Mouse (Mus musculus) heart, postnatal 36 days (tissue): Measurements from ENCODE around the gene Ifnk. TPM values are rescaled to one million over a fixed set of nuclear protein-coding genes. Genes with fewer than 3 reads are reported as not detected.

Experiments
- DNase-seq, 2 experiments: peaks; one replicate each; pipeline ENCODE4 v3.0.0; 2021 to 2022
- intact Hi-C: fragments of 180-260 bp; cut with DNase I; formaldehyde crosslinking; loops from one replicate; pipeline ENCODE4 v1.15.1; 2025
- total RNA-seq, 2 experiments: library from RNA; stranded (reverse); gene quantifications; 2 replicates each; pipeline ENCODE4 v1.2.3; 2021

Ifnk gene
- total RNA-seq, 2 experiments from 2014 or later = not detected

- no peak for DNase-seq
- intact Hi-C loops = no loop called here
Measured at GRCm38 (mm10) chr4:35177926-35178645, 26.2 kb downstream of the Ifnk start.

DNA sequence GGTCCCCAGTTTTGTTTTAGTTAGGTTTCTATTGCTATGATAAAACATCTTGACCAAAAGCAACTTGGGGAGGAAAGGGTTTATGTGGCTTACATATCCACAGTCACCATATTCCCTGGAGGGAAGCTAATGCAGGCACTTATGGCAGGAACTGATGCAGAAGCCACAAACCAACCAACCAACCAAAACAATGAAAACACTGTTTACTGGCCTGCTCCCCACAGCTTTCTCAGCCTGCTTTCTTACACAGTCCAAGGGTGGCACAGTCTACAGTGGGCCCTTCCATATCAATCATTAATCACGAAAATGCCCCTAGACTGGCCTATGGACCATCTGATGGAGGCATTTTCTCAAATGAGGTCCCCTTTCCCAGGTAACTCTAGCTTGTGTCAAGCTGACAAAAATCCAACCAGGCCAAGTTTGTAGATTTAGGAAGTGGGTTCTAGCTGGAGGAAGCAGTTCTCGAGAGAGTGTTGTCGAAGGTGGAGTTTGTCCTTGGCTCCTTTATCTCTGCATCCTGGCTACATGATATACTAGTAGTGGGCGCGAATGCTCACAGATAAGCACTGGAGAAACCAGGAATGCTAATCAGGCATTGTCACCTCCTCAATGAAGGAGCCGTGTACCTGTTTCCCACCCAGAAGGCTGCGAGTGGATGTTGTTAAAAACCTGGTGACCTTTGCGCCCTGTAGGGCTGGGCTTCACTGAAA, 35.9 kb downstream of the Ifnk start:
- DNase-seq = no peak
- intact Hi-C loops = no loop called here

GRCm38 (mm10) chr4:35189794-35190193, 37.9 kb downstream of the Ifnk start:
- intact Hi-C loops = no loop called here
- DNase-seq = no peak

GRCm38 (mm10) chr4:35192725-35193124, 40.9 kb downstream of the Ifnk start:
- intact Hi-C loops = loop anchor here (1.0 kb wide), 1 partner anchor 234 kb away; no protein-coding TSS in a partner anchor
- DNase-seq = no peak

DNA sequence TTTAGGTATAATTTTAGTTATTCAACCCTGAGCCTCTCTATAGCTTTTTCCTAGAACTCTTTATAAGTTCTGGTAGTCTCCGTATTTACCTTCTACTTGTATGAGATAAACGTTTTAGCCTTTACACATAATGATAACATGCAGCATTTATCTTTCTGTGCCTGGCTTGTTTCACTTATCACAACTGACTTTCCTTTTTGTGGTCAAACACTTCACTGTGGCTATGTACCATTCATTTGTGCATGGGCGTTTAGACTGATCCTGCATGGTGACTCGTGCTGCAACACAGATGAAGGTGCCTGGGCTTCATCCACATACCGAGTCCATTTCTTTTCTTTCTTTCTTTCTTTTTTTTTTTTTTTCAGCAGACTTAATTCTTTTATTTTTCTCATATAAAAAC, 49.8 kb downstream of the Ifnk start:
- DNase-seq = no peak
- intact Hi-C loops = no loop called here

Other genes starting within 250 kb of the Ifnk start
- gene Mob3b, start 5.4 kb downstream of the Ifnk start, total RNA-seq = 1 to 10 TPM; 1.1 to 1.2 TPM
- gene C9orf72, start 74.1 kb downstream of the Ifnk start, total RNA-seq = 10 to 100 TPM; 20.6 to 21.2 TPM